Mouse (Mus musculus) telencephalon, adult 2 months (tissue): ENCODE measurements at regions not wholly inside any gene's neighbourhood (a gene's known extent, or its start where the extent isn't known, plus 50 kb on each side); places are given as distances from the start of the nearest gene placed in this dataset.

ENCODE experiments used
- DNase-seq: peaks from one replicate; pipeline ENCODE4 v3.0.0-alpha.2; 2011; ENCODE audit warnings: low read depth, low spot score

DNA sequence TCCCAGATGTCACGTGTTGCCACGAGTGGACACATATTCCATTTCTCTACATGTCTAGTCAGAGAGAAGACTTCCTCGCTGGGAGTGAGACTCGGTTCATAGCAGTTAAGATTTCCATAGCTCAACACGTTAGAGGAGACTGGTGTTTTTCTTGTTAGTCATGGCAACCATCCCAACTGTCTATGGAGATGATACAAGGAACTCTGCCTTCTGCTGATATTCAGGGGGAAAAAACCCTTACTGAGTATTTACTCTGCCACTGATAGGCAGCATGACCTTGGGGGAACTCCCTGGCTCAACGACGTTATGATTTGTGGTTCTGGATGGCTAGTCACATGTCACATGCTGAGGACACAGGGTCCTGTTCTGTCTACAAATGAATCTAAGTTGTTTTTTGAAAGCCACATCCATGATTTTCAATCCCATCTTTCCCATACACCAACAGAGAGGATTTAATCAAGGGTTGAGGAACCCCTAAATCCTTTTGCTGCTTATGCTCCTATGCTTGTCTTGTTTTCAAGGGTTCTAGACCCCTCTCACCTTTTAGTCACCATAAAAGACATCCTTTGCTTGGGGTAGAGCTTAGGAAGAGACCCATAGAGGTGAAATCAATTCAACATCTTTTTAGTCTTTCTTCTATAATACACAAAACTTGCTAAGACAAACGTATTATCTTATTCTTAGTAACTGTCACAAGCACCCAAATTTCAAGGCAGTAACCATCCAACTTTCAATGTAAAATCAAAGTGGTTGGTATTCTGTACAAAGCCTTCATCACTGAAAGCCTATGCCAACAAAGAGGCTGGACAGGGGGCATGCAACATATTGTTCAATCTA, 50.2 kb upstream of the Adtrp start:
- no peak for DNase-seq
